Mouse (Mus musculus) lung, postnatal 25 days (tissue): Measurements from ENCODE around the gene Tecpr1.

ENCODE experiments used
- DNase-seq: peaks from one replicate; pipeline ENCODE4 v3.0.0; 2022; ENCODE audit warnings: low spot score

Gene Tecpr1

GRCm38 (mm10) chr5:144223503-144223862 lies at the start of gene Tecpr1:
Gene Tecpr1 (minus strand): TSS chr5:144223615.
- DNase-seq, result peak; percentile 97

- no peak for DNase-seq
These were observed 48.4 kb upstream of the Tecpr1 start for GRCm38 (mm10) chr5:144271772-144272171.

GRCm38 (mm10) chr5:144271118-144271517 lies 47.7 kb upstream of the Tecpr1 start:
- DNase-seq, result no peak

GRCm38 (mm10) chr5:144270420-144270819 lies 47.0 kb upstream of the Tecpr1 start:
- no peak for DNase-seq

- no peak for DNase-seq
These were observed 46.5 kb upstream of the Tecpr1 start for GRCm38 (mm10) chr5:144269926-144270325.

GRCm38 (mm10) chr5:144267535-144268241 lies 44.3 kb upstream of the Tecpr1 start:
- peak; percentile 68 for DNase-seq

GRCm38 (mm10) chr5:144263496-144263895 lies 40.1 kb upstream of the Tecpr1 start:
- no peak for DNase-seq

- peak; percentile 59 for DNase-seq
These were observed 39.7 kb upstream of the Tecpr1 start for GRCm38 (mm10) chr5:144263082-144263481.

- no peak for DNase-seq
These were observed 38.4 kb upstream of the Tecpr1 start for GRCm38 (mm10) chr5:144261829-144262228.

- no peak for DNase-seq
These were observed 37.9 kb upstream of the Tecpr1 start for GRCm38 (mm10) chr5:144261309-144261708.

GRCm38 (mm10) chr5:144260464-144260863 lies 37.0 kb upstream of the Tecpr1 start:
- no peak for DNase-seq

- DNase-seq, result no peak
These were observed 35.8 kb upstream of the Tecpr1 start for GRCm38 (mm10) chr5:144259228-144259627.

GRCm38 (mm10) chr5:144258687-144259086 lies 35.3 kb upstream of the Tecpr1 start:
- no peak for DNase-seq

- DNase-seq, result peak; percentile 56
These were observed 34.8 kb upstream of the Tecpr1 start for GRCm38 (mm10) chr5:144258131-144258611.

- no peak for DNase-seq
These were observed 34.2 kb upstream of the Tecpr1 start for GRCm38 (mm10) chr5:144257451-144258110.

GRCm38 (mm10) chr5:144256888-144257287 lies 33.5 kb upstream of the Tecpr1 start:
- no peak for DNase-seq

- DNase-seq, result no peak
These were observed 33.1 kb upstream of the Tecpr1 start for GRCm38 (mm10) chr5:144256541-144256870.

GRCm38 (mm10) chr5:144255632-144256540 lies 32.5 kb upstream of the Tecpr1 start:
- DNase-seq, result peak; percentile 71

- DNase-seq, result peak; percentile 88
These were observed 31.6 kb upstream of the Tecpr1 start for GRCm38 (mm10) chr5:144254811-144255631.

GRCm38 (mm10) chr5:144254122-144254810 lies 30.9 kb upstream of the Tecpr1 start:
- DNase-seq, result peak; percentile 91

GRCm38 (mm10) chr5:144253212-144253611 lies 29.8 kb upstream of the Tecpr1 start:
- DNase-seq, result no peak
